Mouse (Mus musculus) embryonic facial prominence, embryonic 14.5 days (tissue): ENCODE measurements at regions not wholly inside any gene's neighbourhood (a gene's known extent, or its start where the extent isn't known, plus 50 kb on each side); places are given as distances from the start of the nearest gene placed in this dataset.
A peak's percentile ranks its signal among the peaks of the same experiment; 100 is the strongest.

Experiments used
- ATAC-seq: fragments of 200-750 bp; cut with Nextera tagmentation; 2 replicates; pipeline ENCODE4 v1.8.0; 2017; ENCODE audit warnings: low read depth, moderate number of reproducible peaks, moderate TSS enrichment
- DNase-seq: peaks from one replicate; pipeline ENCODE4 v3.0.0-alpha.2; 2015; ENCODE audit warnings: low spot score
- H3K27ac ChIP-seq: fragments of 300-500 bp; sonication (generic); replicated peaks from 2 replicates; pipeline ENCODE4 v1.5.1; 2014; ENCODE audit warnings: low read depth, mild to moderate bottlenecking, low read length, moderate library complexity
- H3K27me3 ChIP-seq: fragments of 300-500 bp; sonication (generic); replicated peaks from 2 replicates; pipeline ENCODE4 v1.6.1; 2014; ENCODE audit warnings: low read length; ENCODE audit not compliant: control insufficient read depth, insufficient read depth
- H3K36me3 ChIP-seq: fragments of 300-500 bp; sonication (generic); 2 replicates; pipeline ENCODE4 v1.6.1; 2014; ENCODE audit warnings: low read length, mixed read lengths; ENCODE audit not compliant: control insufficient read depth, insufficient read depth
- H3K4me1 ChIP-seq: fragments of 300-500 bp; sonication (generic); 2 replicates; pipeline ENCODE4 v1.6.1; 2014; ENCODE audit warnings: antibody characterized with exemption, low read length; ENCODE audit not compliant: control insufficient read depth, insufficient read depth
- H3K4me2 ChIP-seq: fragments of 300-500 bp; sonication (generic); 2 replicates; pipeline ENCODE4 v1.6.1; 2014; ENCODE audit warnings: low read depth, mild to moderate bottlenecking, low read length, moderate library complexity, mixed read lengths
- H3K4me3 ChIP-seq: fragments of 300-500 bp; sonication (generic); 2 replicates; pipeline ENCODE4 v1.5.1; 2014; ENCODE audit warnings: low read depth, mild to moderate bottlenecking, low read length
- H3K9ac ChIP-seq: fragments of 300-500 bp; sonication (generic); 2 replicates; pipeline ENCODE4 v1.6.1; 2014; ENCODE audit warnings: low read depth, mild to moderate bottlenecking, low read length, moderate library complexity, mixed read lengths
- H3K9me3 ChIP-seq: fragments of 300-500 bp; sonication (generic); 2 replicates; pipeline ENCODE4 v1.6.1; 2016; ENCODE audit warnings: low read length; ENCODE audit not compliant: control insufficient read depth
- WGBS: fragments of 180-500 bp; shearing (Covaris S2); extraction: QIAGEN DNeasy Blood & Tissue Kit; methylation state at CpG from one replicate; pipeline ENCODE4 v1.1.7; 2014; 5-methylcytosine and 5-hydroxymethylcytosine counted together

GRCm38 (mm10) chr2:66961808-66962519 lies 177.2 kb upstream of the Scn7a start:
- H3K4me2 ChIP-seq: no peak overlapping the region
- ATAC-seq (peak; percentile 50; the same call in 1 of the 2 replicates), DNase-seq (peak; percentile 73)
- 31% methylated on average over 8 of the region's 8 CpGs for WGBS
- H3K9me3 ChIP-seq: no peaks in the 10 kb centered on the region
- no peaks in the 10 kb centered on the region for H3K36me3 ChIP-seq
- H3K27me3 ChIP-seq: no peaks in the 10 kb centered on the region
- H3K9ac ChIP-seq: no peak overlapping the region
- no peak overlapping the region for H3K4me3 ChIP-seq
- no peaks in the 10 kb centered on the region for H3K4me1 ChIP-seq
- H3K27ac ChIP-seq: no peak overlapping the region

- no peaks in the 10 kb centered on the region for H3K4me1 ChIP-seq
- ATAC-seq (no peak), DNase-seq (no peak)
- no peak overlapping the region for H3K27ac ChIP-seq
- no peaks in the 10 kb centered on the region for H3K27me3 ChIP-seq
- no peak overlapping the region for H3K4me2 ChIP-seq
- no peaks in the 10 kb centered on the region for H3K36me3 ChIP-seq
- no peak overlapping the region for H3K9ac ChIP-seq
- H3K4me3 ChIP-seq: no peak overlapping the region
- WGBS: 80% methylated on average over 5 of the region's 5 CpGs
- no peaks in the 10 kb centered on the region for H3K9me3 ChIP-seq
These were observed 156.5 kb upstream of the Scn7a start for GRCm38 (mm10) chr2:66941188-66941587.

- H3K27me3 ChIP-seq: no peaks in the 10 kb centered on the region
These were observed 113.3 kb upstream of the Scn7a start for GRCm38 (mm10) chr2:66898032-66898431.

GRCm38 (mm10) chr2:66867457-66868216 lies 82.9 kb upstream of the Scn7a start:
- DNase-seq: no peak
- ATAC-seq: no peak

More at GRCm38 (mm10) chr2:66898032-66898431, 113.3 kb upstream of the Scn7a start:
- Histone ChIP-seq H3K4me3 (no peak overlapping the region), H3K9ac (no peak overlapping the region), H3K36me3 (no peaks in the 10 kb centered on the region), H3K27ac (no peak overlapping the region), H3K9me3 (no peaks in the 10 kb centered on the region), H3K4me2 (no peak overlapping the region), H3K4me1 (no peaks in the 10 kb centered on the region)
- WGBS: 78% methylated on average over 1 of the region's 1 CpGs
- ATAC-seq (no peak), DNase-seq (no peak)

More at GRCm38 (mm10) chr2:66867457-66868216, 82.9 kb upstream of the Scn7a start:
- WGBS: 76% methylated on average over 2 of the region's 2 CpGs
- Histone ChIP-seq H3K4me2 (no peak overlapping the region), H3K9me3 (no peaks in the 10 kb centered on the region), H3K27me3 (no peaks in the 10 kb centered on the region), H3K27ac (no peak overlapping the region), H3K36me3 (no peaks in the 10 kb centered on the region), H3K4me1 (no peaks in the 10 kb centered on the region), H3K4me3 (no peak overlapping the region), H3K9ac (no peak overlapping the region)
